Mouse (Mus musculus) hindbrain, embryonic 11.5 days (tissue): ENCODE data around the gene Amhr2. TPM values are rescaled to one million over a fixed set of nuclear protein-coding genes. Genes with fewer than 3 reads are reported as not detected.

Experiments used
- ATAC-seq: fragments of 200-750 bp; cut with Nextera tagmentation; 2 replicates; pipeline ENCODE4 v1.8.0; 2017; ENCODE audit warnings: mild to moderate bottlenecking, moderate TSS enrichment, moderate library complexity; ENCODE audit not compliant: low FRiP score
- DNase-seq: peaks from one replicate; pipeline ENCODE4 v3.0.0-alpha.2; 2015; ENCODE audit warnings: low spot score
- H3K27ac ChIP-seq: fragments of 300-500 bp; sonication (generic); 2 replicates; pipeline ENCODE4 v1.5.1; 2014; ENCODE audit warnings: mild to moderate bottlenecking, low read depth, low read length
- H3K27me3 ChIP-seq: fragments of 300-500 bp; sonication (generic); 2 replicates; pipeline ENCODE4 v1.6.1; 2014; ENCODE audit warnings: mild to moderate bottlenecking, low read length, moderate library complexity, mixed read lengths; ENCODE audit not compliant: control insufficient read depth, insufficient read depth
- H3K36me3 ChIP-seq: fragments of 300-500 bp; sonication (generic); 2 replicates; pipeline ENCODE4 v1.6.1; 2014; ENCODE audit warnings: mild to moderate bottlenecking, low read length, moderate library complexity, mixed read lengths; ENCODE audit not compliant: control insufficient read depth, insufficient read depth
- H3K4me1 ChIP-seq: fragments of 300-500 bp; sonication (generic); replicated peaks from 2 replicates; pipeline ENCODE4 v1.6.1; 2014; ENCODE audit warnings: low read length, mixed read lengths; ENCODE audit not compliant: control insufficient read depth, insufficient read depth
- H3K4me2 ChIP-seq: fragments of 300-500 bp; sonication (generic); replicated peaks from 2 replicates; pipeline ENCODE4 v1.6.1; 2014; ENCODE audit warnings: mild to moderate bottlenecking, low read depth, low read length
- H3K4me3 ChIP-seq: fragments of 300-500 bp; sonication (generic); 2 replicates; pipeline ENCODE4 v1.5.1; 2014; ENCODE audit warnings: low read depth, low read length
- H3K9ac ChIP-seq: fragments of 300-500 bp; sonication (generic); 2 replicates; pipeline ENCODE4 v1.6.1; 2014; ENCODE audit warnings: low read depth, low read length
- H3K9me3 ChIP-seq: fragments of 300-500 bp; sonication (generic); 2 replicates; pipeline ENCODE4 v1.6.1; 2016; ENCODE audit warnings: low read length; ENCODE audit not compliant: control insufficient read depth
- WGBS: fragments of 180-500 bp; shearing (Covaris S2); extraction: QIAGEN DNeasy Blood & Tissue Kit; methylation state at CpG from one replicate; pipeline ENCODE4 v1.1.7; 2014; 5-methylcytosine and 5-hydroxymethylcytosine counted together
- polyA plus RNA-seq: library from polyadenylated mRNA; unstranded; fragments of >200 nt; fragmentation: Nextera tagmentation; extraction: Ambion mirVana; gene quantifications from 2 replicates; pipeline ENCODE4 v1.2.1, GENCODE M21; 2014

The Amhr2 gene
- polyA plus RNA-seq, 1 experiment from 2014 or later = 0.46 TPM

- Histone ChIP-seq H3K4me2 (peak within 1 kb of the TSS; percentile 41), H3K27me3 (no peaks in the 10 kb centered on the region), H3K4me3 (peak within 1 kb of the TSS; percentile 91), H3K9ac (peak within 1 kb of the TSS; percentile 94), H3K36me3 (peaks cover 24% of the 10 kb centered on the region), H3K27ac (peak within 1 kb of the TSS; percentile 94), H3K4me1 (0 out of 2 replicates have a peak, but pooled peaks cover 2% of the 10 kb centered on the region), H3K9me3 (no peaks in the 10 kb centered on the region)
- WGBS = under 1% methylated on average over 37 of the region's 38 CpGs
- peak; percentile 99 for ATAC-seq
- peak; percentile 97 for DNase-seq
Measured at GRCm38 (mm10) chr15:102405489-102406195, 39.5 kb upstream of the Amhr2 start, which contains the start of gene Sp1. Sp1 (plus strand) TSS chr15:102406143.

- 1% methylated on average over 28 of the region's 69 CpGs for WGBS
- 0 out of 2 replicates have a peak, but pooled peaks cover 2% of the 10 kb centered on the region for H3K4me1 ChIP-seq
- H3K27me3 ChIP-seq = no peaks in the 10 kb centered on the region
- peaks cover 25% of the 10 kb centered on the region for H3K36me3 ChIP-seq
- peak overlapping the region; percentile 94 for H3K9ac ChIP-seq
- H3K27ac ChIP-seq = peak overlapping the region; percentile 94
- H3K4me2 ChIP-seq = peak overlapping the region; percentile 33
- DNase-seq (peak; percentile 70), ATAC-seq (peak; percentile 2; the same call in 1 of the 2 replicates)
- no peaks in the 10 kb centered on the region for H3K9me3 ChIP-seq
- peak overlapping the region; percentile 91 for H3K4me3 ChIP-seq
Measured at GRCm38 (mm10) chr15:102406196-102406911, 38.8 kb upstream of the Amhr2 start.

GRCm38 (mm10) chr15:102406912-102407580 is 38.1 kb upstream of the Amhr2 start:
- Histone ChIP-seq H3K27ac (peak overlapping the region; percentile 94), H3K9ac (peak overlapping the region; percentile 94), H3K27me3 (no peaks in the 10 kb centered on the region), H3K4me2 (peak overlapping the region; percentile 33), H3K4me3 (peak overlapping the region; percentile 91), H3K4me1 (0 out of 2 replicates have a peak, but pooled peaks cover 2% of the 10 kb centered on the region), H3K9me3 (no peaks in the 10 kb centered on the region), H3K36me3 (peaks cover 25% of the 10 kb centered on the region)
- DNase-seq = no peak
- no peak for ATAC-seq
- WGBS = 43% methylated on average over 2 of the region's 3 CpGs

GRCm38 (mm10) chr15:102407681-102408557 is 37.2 kb upstream of the Amhr2 start:
- 0 out of 2 replicates have a peak, but pooled peaks cover 2% of the 10 kb centered on the region for H3K4me1 ChIP-seq
- ATAC-seq = no peak
- H3K4me3 ChIP-seq = no peak overlapping the region; the same call in 1 of the 2 replicates
- WGBS = 97% methylated on average over 10 of the region's 10 CpGs
- peaks cover 25% of the 10 kb centered on the region for H3K36me3 ChIP-seq
- H3K9ac ChIP-seq = no peak overlapping the region
- no peaks in the 10 kb centered on the region for H3K27me3 ChIP-seq
- no peaks in the 10 kb centered on the region for H3K9me3 ChIP-seq
- no peak overlapping the region for H3K27ac ChIP-seq
- DNase-seq = no peak
- H3K4me2 ChIP-seq = no peak overlapping the region

GRCm38 (mm10) chr15:102408558-102409130 is 36.5 kb upstream of the Amhr2 start:
- ATAC-seq (no peak), DNase-seq (no peak)
- 85% methylated on average over 2 of the region's 2 CpGs for WGBS
- Histone ChIP-seq H3K4me1 (0 out of 2 replicates have a peak, but pooled peaks cover 2% of the 10 kb centered on the region), H3K36me3 (peaks cover 27% of the 10 kb centered on the region), H3K4me3 (no peak overlapping the region), H3K27me3 (no peaks in the 10 kb centered on the region), H3K9ac (no peak overlapping the region), H3K4me2 (no peak overlapping the region), H3K9me3 (no peaks in the 10 kb centered on the region), H3K27ac (no peak overlapping the region)

GRCm38 (mm10) chr15:102409286-102409685 is 35.9 kb upstream of the Amhr2 start:
- H3K36me3 ChIP-seq = peaks cover 27% of the 10 kb centered on the region
- ATAC-seq (no peak), DNase-seq (no peak)
- H3K27ac ChIP-seq = no peak overlapping the region
- no peak overlapping the region for H3K9ac ChIP-seq
- H3K4me2 ChIP-seq = peak overlapping the region; percentile 11; the same call in 1 of the 2 replicates
- 0 out of 2 replicates have a peak, but pooled peaks cover 2% of the 10 kb centered on the region for H3K4me1 ChIP-seq
- H3K27me3 ChIP-seq = no peaks in the 10 kb centered on the region
- no peak overlapping the region for H3K4me3 ChIP-seq
- 93% methylated on average over 3 of the region's 3 CpGs for WGBS
- no peaks in the 10 kb centered on the region for H3K9me3 ChIP-seq

GRCm38 (mm10) chr15:102411077-102411476 is 34.1 kb upstream of the Amhr2 start:
- WGBS = 95% methylated on average over 1 of the region's 1 CpGs
- no peak overlapping the region for H3K9ac ChIP-seq
- DNase-seq (no peak), ATAC-seq (no peak)
- H3K36me3 ChIP-seq = peaks cover 27% of the 10 kb centered on the region
- no peaks in the 10 kb centered on the region for H3K9me3 ChIP-seq
- H3K4me2 ChIP-seq = no peak overlapping the region
- no peak overlapping the region for H3K4me3 ChIP-seq
- 0 out of 2 replicates have a peak, but pooled peaks cover 2% of the 10 kb centered on the region for H3K4me1 ChIP-seq
- no peaks in the 10 kb centered on the region for H3K27me3 ChIP-seq
- H3K27ac ChIP-seq = no peak overlapping the region
